Mouse (Mus musculus) ES-E14 (cell line): Measurements from ENCODE around the gene Arsb.

Experiments used
- CHD2 ChIP-seq: IDR thresholded peaks from 2 replicates; pipeline ENCODE4 v1.6.1; 2014; ENCODE audit warnings: mild to moderate bottlenecking, low read depth, low read length, inconsistent platforms
- HCFC1 ChIP-seq: IDR thresholded peaks from 2 replicates; pipeline ENCODE4 v1.6.1; 2012; ENCODE audit warnings: low read length, inconsistent platforms, borderline replicate concordance; ENCODE audit not compliant: insufficient read depth
- MAFK ChIP-seq: IDR thresholded peaks from 2 replicates; pipeline ENCODE4 v1.6.1; 2014; ENCODE audit warnings: mild to moderate bottlenecking, low read depth, low read length, inconsistent platforms; ENCODE audit not compliant: insufficient read depth
- ZC3H11A ChIP-seq: IDR thresholded peaks from 2 replicates; pipeline ENCODE4 v1.6.1; 2012; ENCODE audit warnings: low read depth, mild to moderate bottlenecking, inconsistent platforms, low read length, borderline replicate concordance
- ZNF384 ChIP-seq: IDR thresholded peaks from 2 replicates; pipeline ENCODE4 v1.6.1; 2012; ENCODE audit warnings: low read depth, low read length, inconsistent platforms

- no peak for TF ChIP-seq CHD2
- no peak for TF ChIP-seq MAFK
- no peak for TF ChIP-seq ZC3H11A
- no peak for TF ChIP-seq HCFC1
- TF ChIP-seq ZNF384 = no peak
These were observed 110.7 kb downstream of the Arsb start for GRCm38 (mm10) chr13:93882132-93882531.
